Mouse (Mus musculus): ENCODE results near the gene Nmbr. TPM values are rescaled to one million over a fixed set of nuclear protein-coding genes. Genes with fewer than 3 reads are reported as not detected.

The Nmbr gene
- total and polyA plus RNA-seq, 3 experiments = 0.12 to 1.1 TPM; not detected in 1

DNA sequence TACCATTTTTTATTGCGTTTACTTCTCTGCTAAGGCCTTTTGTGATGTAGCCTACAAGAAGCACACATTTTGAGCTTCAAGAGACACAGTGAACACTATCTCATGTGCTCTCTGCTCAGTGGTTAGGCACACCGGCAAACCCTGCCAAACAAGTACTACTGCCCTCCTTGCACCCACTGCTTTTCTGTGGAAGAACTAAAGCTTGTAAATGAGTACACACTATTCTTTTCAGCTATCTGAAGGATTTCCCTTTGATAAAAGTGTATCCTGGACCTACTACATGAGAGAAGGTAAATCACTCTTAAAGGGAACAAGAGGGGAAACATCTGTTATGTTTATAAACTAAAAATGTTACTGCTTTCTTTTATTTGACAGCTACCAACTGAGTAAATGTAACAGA, 39.2 kb upstream of the Nmbr start:
- TF ChIP-seq MXI1 (IDR thresholded peaks at IDR 0.05; ENCODE audit: low read depth, low read length) (no peak), USF1 (IDR thresholded peaks at IDR 0.05; ENCODE audit: low read depth, low read length) (no peak), RAD21 (IDR thresholded peaks at IDR 0.05; ENCODE audit: low read depth, low read length) (no peak), POLR2AphosphoS5 (IDR thresholded peaks at IDR 0.05; ENCODE audit: borderline replicate concordance, low read depth, low read length) (no peak)
- Histone ChIP-seq H3K4me3 (ENCODE audit: control insufficient read depth in 1 of 2, insufficient read depth in 1 of 2, low read depth in 2 of 2, low read length in 2 of 2) (no peak overlapping the region), H3K9me3 (replicated peaks; ENCODE audit: insufficient read depth, low read length) (no peaks in the 10 kb centered on the region), H3K36me3 (ENCODE audit: control insufficient read depth in 1 of 2, insufficient read depth in 2 of 2, low read length in 2 of 2) (peaks cover 0 to 8% of the 10 kb centered on the region in 2 experiments; a peak in 1 of 4 replicates), H3K9ac (ENCODE audit: control insufficient read depth, low read depth, low read length, poor library complexity, severe bottlenecking) (no peak overlapping the region), H3K79me2 (ENCODE audit: control insufficient read depth, insufficient read depth, low read length, poor library complexity) (no peaks in the 10 kb centered on the region), H3K27ac (ENCODE audit: control insufficient read depth, low read depth, low read length) (no peak overlapping the region), H3K4me1 (ENCODE audit: control insufficient read depth in 1 of 2, insufficient read depth in 2 of 2, low read length in 2 of 2) (no peaks in the 10 kb centered on the region), H3K27me3 (ENCODE audit: control insufficient read depth in 1 of 2, insufficient read depth in 2 of 2, low read length in 2 of 2) (no peaks in the 10 kb centered on the region)
- no peak for DNase-seq (ENCODE audit: low read depth, low spot score)

DNA sequence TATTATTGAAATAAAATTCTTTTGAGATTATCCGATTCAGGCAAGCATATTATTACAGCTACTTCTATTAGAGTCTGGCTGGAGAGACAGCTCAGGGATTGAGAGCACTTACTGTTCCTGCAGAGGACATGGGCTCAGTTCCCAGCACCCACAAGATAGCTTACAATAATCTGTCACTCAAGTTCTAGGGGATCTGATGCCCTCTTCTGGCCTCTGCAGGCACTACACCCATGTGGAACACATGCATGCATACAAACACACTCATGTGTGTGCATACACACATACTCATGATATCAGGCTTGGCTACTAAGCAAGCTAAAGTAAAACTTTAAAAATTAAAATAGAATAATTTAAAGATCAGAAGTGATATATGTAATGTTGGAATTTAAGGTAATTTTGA, 19.7 kb upstream of the Nmbr start:
- Histone ChIP-seq H3K9ac (ENCODE audit: control insufficient read depth, low read depth, low read length, poor library complexity, severe bottlenecking) (no peak overlapping the region), H3K36me3 (ENCODE audit: control insufficient read depth in 1 of 2, insufficient read depth in 2 of 2, low read length in 2 of 2) (peaks cover 6 to 12% of the 10 kb centered on the region in 2 experiments; a peak in 3 of 4 replicates)
- TF ChIP-seq RAD21 (IDR thresholded peaks at IDR 0.05; ENCODE audit: low read depth, low read length) (no peak; the same call in 1 of the 2 replicates), SMC3 (IDR thresholded peaks at IDR 0.05; ENCODE audit: low read depth, low read length) (0 out of 2 replicates have a peak, but pooled peaks have one; percentile 12), CTCF (IDR thresholded peaks at IDR 0.05 in 2 of 3, conservative IDR thresholded peaks at IDR 0.05 in 1 of 3; ENCODE audit: control insufficient read depth in 1 of 3, insufficient read depth in 1 of 3, low read depth in 2 of 3, low read length in 3 of 3, poor library complexity in 1 of 3, severe bottlenecking in 1 of 3) (peak; percentile 23 to 48 (median 29); a peak in 5 of 6 replicates)

DNA sequence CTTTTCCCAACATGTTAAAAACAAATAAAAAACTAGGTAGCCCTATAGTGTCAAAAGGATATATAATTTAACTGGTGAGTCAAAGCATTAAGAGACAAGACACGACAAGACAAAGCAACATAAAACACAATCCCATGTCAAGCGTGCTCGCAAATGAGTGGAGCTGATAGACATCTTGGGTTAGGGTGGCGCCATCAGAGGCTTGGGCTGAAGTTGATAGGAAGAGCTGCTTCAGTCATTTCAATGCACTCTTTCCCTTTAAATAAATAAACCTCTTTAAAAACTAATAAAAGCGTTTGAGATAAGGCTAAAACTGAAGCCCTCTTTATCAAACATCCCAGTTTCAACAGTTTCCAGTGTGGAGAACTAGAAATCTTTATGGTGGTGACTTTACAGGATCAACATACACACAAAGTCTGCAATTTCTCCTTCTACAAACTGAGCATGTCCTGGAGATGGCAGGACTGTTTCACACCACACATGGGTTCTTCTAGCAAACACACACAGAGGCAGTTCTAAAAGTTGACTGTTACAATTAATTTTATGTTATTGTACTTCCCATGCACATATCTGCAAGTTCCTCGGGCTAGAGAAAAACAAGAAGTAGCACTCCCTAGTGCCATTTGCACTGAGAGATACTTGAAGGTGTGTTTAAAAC, 16.5 kb upstream of the Nmbr start:
- peaks cover 5% of the 10 kb centered on the region; the same call in 1 of the 2 replicates for H3K79me2 ChIP-seq (ENCODE audit: control insufficient read depth, insufficient read depth, low read length, poor library complexity)
- no peaks in the 10 kb centered on the region for H3K27me3 ChIP-seq (ENCODE audit: control insufficient read depth in 1 of 2, insufficient read depth in 2 of 2, low read length in 2 of 2)
- TF ChIP-seq RCOR1 (IDR thresholded peaks at IDR 0.05; ENCODE audit: low read depth, low read length) (0 out of 2 replicates have a peak, but pooled peaks have one; percentile 45), TBP (IDR thresholded peaks at IDR 0.05; ENCODE audit: low read depth, low read length) (no peak), GATA1 (IDR thresholded peaks at IDR 0.05; ENCODE audit: low read depth, low read length) (peak; percentile 38; the same call in 1 of the 2 replicates), MXI1 (IDR thresholded peaks at IDR 0.05; ENCODE audit: low read depth, low read length) (peak; percentile 62; the same call in 1 of the 2 replicates), EP300 (IDR thresholded peaks at IDR 0.05; ENCODE audit: low read depth in 1 of 2, low read length in 2 of 2) (peak in 1 of 2 experiments; percentile 57; a peak in 2 of 4 replicates), POLR2AphosphoS5 (IDR thresholded peaks at IDR 0.05; ENCODE audit: borderline replicate concordance, low read depth, low read length) (no peak), TCF12 (IDR thresholded peaks at IDR 0.05; ENCODE audit: low read depth, low read length) (peak; percentile 5; the same call in 1 of the 2 replicates)
- H3K4me1 ChIP-seq (ENCODE audit: control insufficient read depth in 1 of 2, insufficient read depth in 2 of 2, low read length in 2 of 2) = peaks cover 4 to 10% of the 10 kb centered on the region in 2 experiments
- H3K4me3 ChIP-seq (ENCODE audit: control insufficient read depth in 1 of 2, insufficient read depth in 1 of 2, low read depth in 2 of 2, low read length in 2 of 2) = peak overlapping the region in 1 of 2 experiments; percentile 26; a peak in 1 of 4 replicates
- H3K27ac ChIP-seq (ENCODE audit: control insufficient read depth, low read depth, low read length) = peak overlapping the region; percentile 78
- H3K36me3 ChIP-seq (ENCODE audit: control insufficient read depth in 1 of 2, insufficient read depth in 2 of 2, low read length in 2 of 2) = peaks cover 6 to 14% of the 10 kb centered on the region in 2 experiments; a peak in 3 of 4 replicates
- no peaks in the 10 kb centered on the region for H3K9me3 ChIP-seq (replicated peaks; ENCODE audit: insufficient read depth, low read length)
- DNase-seq (ENCODE audit: low read depth, low spot score) = peak; percentile 45
- H3K9ac ChIP-seq (ENCODE audit: control insufficient read depth, low read depth, low read length, poor library complexity, severe bottlenecking) = no peak overlapping the region

More for the DNA sequence above, 19.7 kb upstream of the Nmbr start:
- no peak overlapping the region for H3K4me3 ChIP-seq (ENCODE audit: control insufficient read depth in 1 of 2, insufficient read depth in 1 of 2, low read depth in 2 of 2, low read length in 2 of 2)
- H3K79me2 ChIP-seq (ENCODE audit: control insufficient read depth, insufficient read depth, low read length, poor library complexity) = peaks cover 3% of the 10 kb centered on the region; the same call in 1 of the 2 replicates
- DNase-seq (ENCODE audit: low read depth, low spot score) = peak; percentile 36
- no peaks in the 10 kb centered on the region for H3K27me3 ChIP-seq (ENCODE audit: control insufficient read depth in 1 of 2, insufficient read depth in 2 of 2, low read length in 2 of 2)
- H3K4me1 ChIP-seq (ENCODE audit: control insufficient read depth in 1 of 2, insufficient read depth in 2 of 2, low read length in 2 of 2) = peaks cover 4 to 10% of the 10 kb centered on the region in 2 experiments; a peak in 3 of 4 replicates
- no peak overlapping the region for H3K27ac ChIP-seq (ENCODE audit: control insufficient read depth, low read depth, low read length)
- no peaks in the 10 kb centered on the region for H3K9me3 ChIP-seq (replicated peaks; ENCODE audit: insufficient read depth, low read length)

Measured in MEL (cell line).